ENCODE assay signal across 11 mouse cellular contexts in the genomic region with DNA sequence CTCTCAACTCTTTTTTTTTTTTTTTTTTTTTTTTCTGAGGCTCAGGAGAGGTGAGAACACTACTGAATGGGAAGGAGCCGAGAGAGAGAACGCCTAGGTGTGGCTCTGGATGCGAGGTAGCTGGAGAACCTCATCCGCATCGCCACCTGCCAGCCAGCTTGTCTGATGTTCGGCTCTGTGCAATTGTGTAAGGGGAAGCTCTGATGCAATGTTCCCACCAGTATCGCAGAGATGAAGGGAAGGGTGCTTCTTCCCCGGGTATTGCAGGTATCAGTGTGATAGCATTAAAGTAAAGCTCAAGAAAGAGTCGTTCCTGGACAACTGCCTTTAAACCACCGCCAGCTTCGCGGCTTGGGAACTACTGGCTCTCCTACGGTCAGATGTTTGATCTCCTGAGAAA. TPM values are rescaled to one million over a fixed set of nuclear protein-coding genes. Genes with fewer than 3 reads are reported as not detected.
DNase-seq lines count a peak whose midpoint lies in the region; ATAC-seq lines count a peak whose summit lies in the region.
"Had no signal": no experiment of that assay in that cellular context is flagged by ENCODE, and none has a peak within 500 bp of the region (broad histone marks: within the 10 kb centered on the region; RNA-seq: fewer than 3 reads in every experiment).

No protein-coding gene starts in this region.

- peaks cover 20% of the 10 kb centered on the region for H3K4me1 ChIP-seq in kidney, embryonic 15.5 days
- peaks cover 12% of the 10 kb centered on the region for H3K4me1 ChIP-seq in embryonic facial prominence, embryonic 12.5 days
- peaks cover 33% of the 10 kb centered on the region for H3K4me1 ChIP-seq in hindbrain, embryonic 14.5 days (replicated peaks; ENCODE audit: control insufficient read depth, insufficient read depth, low read length)
- H3K4me1 ChIP-seq in midbrain, embryonic 16.5 days (ENCODE audit: control insufficient read depth, insufficient read depth, low read length), result peaks cover 30% of the 10 kb centered on the region

- 0 out of 2 replicates have a peak overlapping the region, but pooled peaks have one; percentile 21 for H3K4me2 ChIP-seq in kidney, embryonic 15.5 days
- H3K4me2 ChIP-seq in embryonic facial prominence, embryonic 12.5 days (replicated peaks), result peak overlapping the region; percentile 89
- peak overlapping the region; percentile 57 for H3K4me2 ChIP-seq in hindbrain, embryonic 14.5 days (replicated peaks)
- peak overlapping the region; percentile 67 for H3K4me2 ChIP-seq in midbrain, embryonic 16.5 days (ENCODE audit: low read length)

- 57% methylated on average over 13 of the region's 13 CpGs for WGBS in kidney, embryonic 15.5 days
- WGBS in embryonic facial prominence, embryonic 12.5 days, result 66% methylated on average over 13 of the region's 13 CpGs
- WGBS in hindbrain, embryonic 14.5 days, result 59% methylated on average over 13 of the region's 13 CpGs
- WGBS in midbrain, embryonic 16.5 days, result 55% methylated on average over 13 of the region's 13 CpGs

- H3K27ac ChIP-seq in kidney, embryonic 15.5 days, result no peak overlapping the region
- no peak overlapping the region for H3K27ac ChIP-seq in embryonic facial prominence, embryonic 12.5 days
- no peak overlapping the region for H3K27ac ChIP-seq in hindbrain, embryonic 14.5 days
- H3K27ac ChIP-seq in midbrain, embryonic 16.5 days (ENCODE audit: low read length), result no peak overlapping the region
- H3K27ac ChIP-seq: heart, adult 2 months had no signal

- H3K27me3 ChIP-seq in kidney, embryonic 15.5 days, result peaks cover 35% of the 10 kb centered on the region
- H3K27me3 ChIP-seq in embryonic facial prominence, embryonic 12.5 days, result peaks cover 12% of the 10 kb centered on the region; the same call in 1 of the 2 replicates
- no peaks in the 10 kb centered on the region for H3K27me3 ChIP-seq in hindbrain, embryonic 14.5 days (ENCODE audit: control insufficient read depth, insufficient read depth, low read length)
- no peaks in the 10 kb centered on the region for H3K27me3 ChIP-seq in midbrain, embryonic 16.5 days (ENCODE audit: control insufficient read depth, insufficient read depth, low read depth, low read length)
- H3K27me3 ChIP-seq: CH12.LX had no signal

- no peak overlapping the region for H3K9ac ChIP-seq in kidney, embryonic 15.5 days
- H3K9ac ChIP-seq in embryonic facial prominence, embryonic 12.5 days, result no peak overlapping the region
- peak overlapping the region; percentile 89; the same call in 1 of the 2 replicates for H3K9ac ChIP-seq in hindbrain, embryonic 14.5 days
- peak overlapping the region; percentile 87; the same call in 1 of the 2 replicates for H3K9ac ChIP-seq in midbrain, embryonic 16.5 days (ENCODE audit: low read depth, low read length)

- no peaks in the 10 kb centered on the region for H3K36me3 ChIP-seq in kidney, embryonic 15.5 days
- H3K36me3 ChIP-seq in embryonic facial prominence, embryonic 12.5 days, result no peaks in the 10 kb centered on the region
- no peaks in the 10 kb centered on the region for H3K36me3 ChIP-seq in hindbrain, embryonic 14.5 days (replicated peaks; ENCODE audit: control insufficient read depth, insufficient read depth)
- H3K36me3 ChIP-seq in midbrain, embryonic 16.5 days (ENCODE audit: control insufficient read depth, insufficient read depth, low read length), result no peaks in the 10 kb centered on the region

- H3K9me3 ChIP-seq in kidney, embryonic 15.5 days (replicated peaks), result no peaks in the 10 kb centered on the region
- H3K9me3 ChIP-seq in embryonic facial prominence, embryonic 12.5 days, result no peaks in the 10 kb centered on the region
- H3K9me3 ChIP-seq in hindbrain, embryonic 14.5 days (ENCODE audit: control insufficient read depth, low read length), result no peaks in the 10 kb centered on the region
- H3K9me3 ChIP-seq in midbrain, embryonic 16.5 days (replicated peaks; ENCODE audit: control insufficient read depth, low read length, poor library complexity, severe bottlenecking), result no peaks in the 10 kb centered on the region

- ATAC-seq in kidney, embryonic 15.5 days (replicated peaks; ENCODE audit: low FRiP score), result no peak
- no peak for ATAC-seq in embryonic facial prominence, embryonic 12.5 days (ENCODE audit: insufficient number of reproducible peaks, insufficient read depth, low FRiP score, low TSS enrichment)
- ATAC-seq in hindbrain, embryonic 14.5 days (ENCODE audit: low FRiP score), result no peak
- ATAC-seq in midbrain, embryonic 16.5 days, result no peak

- 0 out of 2 replicates have a peak overlapping the region, but pooled peaks have one; percentile 59 for H3K4me3 ChIP-seq in kidney, embryonic 15.5 days (replicated peaks)
- 0 out of 2 replicates have a peak overlapping the region, but pooled peaks have one; percentile 62 for H3K4me3 ChIP-seq in embryonic facial prominence, embryonic 12.5 days
- H3K4me3 ChIP-seq in hindbrain, embryonic 14.5 days (replicated peaks; ENCODE audit: low read length), result peak overlapping the region; percentile 70
- H3K4me3 ChIP-seq in midbrain, embryonic 16.5 days (ENCODE audit: low read depth, low read length), result peak overlapping the region; percentile 70
- H3K4me3 ChIP-seq: heart, adult 2 months had no signal

- DNase-seq in kidney, postnatal 25 days, result no peak
- no peak for DNase-seq in hindbrain, embryonic 14.5 days (ENCODE audit: low spot score)
- no peak for DNase-seq in layer of hippocampus, adult 9-11 months
- no peak for DNase-seq in spleen, postnatal 10 days (ENCODE audit: low spot score in 2 of 2)
- DNase-seq in MN1 (ENCODE audit: low spot score), result no peak
- DNase-seq: adrenal gland, adult 8-10 months; heart, adult 2 months had no signal

RNA-seq across cellular contexts. Expression of gene Elovl4, which starts 1.7 kb away (rescaled TPM):
- polyA plus RNA-seq in kidney, embryonic 15.5 days (2015; fragmentation: Nextera tagmentation; extraction: Ambion mirVana), result 8.6 and 9.8 TPM in 2 replicates
- 28.2 and 29.3 TPM in 2 replicates for polyA plus RNA-seq in embryonic facial prominence, embryonic 12.5 days (2016; fragmentation: Nextera tagmentation; extraction: Ambion mirVana)
- polyA plus RNA-seq in hindbrain, embryonic 14.5 days (2014; fragmentation: Nextera tagmentation; extraction: Ambion mirVana), result 112 and 142 TPM in 2 replicates
- polyA plus RNA-seq in midbrain, embryonic 16.5 days (2015; fragmentation: Nextera tagmentation; extraction: Ambion mirVana), result 121 and 130 TPM in 2 replicates

RNA-seq across cellular contexts. Expression of gene Ttk, which starts 30.1 kb away (rescaled TPM):
- polyA plus RNA-seq in kidney, embryonic 15.5 days (2015; fragmentation: Nextera tagmentation; extraction: Ambion mirVana), result 36.5 and 36.8 TPM in 2 replicates
- 38.6 and 39.9 TPM in 2 replicates for polyA plus RNA-seq in embryonic facial prominence, embryonic 12.5 days (2016; fragmentation: Nextera tagmentation; extraction: Ambion mirVana)
- polyA plus RNA-seq in hindbrain, embryonic 14.5 days (2014; fragmentation: Nextera tagmentation; extraction: Ambion mirVana), result 4.6 and 5.6 TPM in 2 replicates
- polyA plus RNA-seq in midbrain, embryonic 16.5 days (2015; fragmentation: Nextera tagmentation; extraction: Ambion mirVana), result 3.2 and 4.0 TPM in 2 replicates

Comparison
In these comparisons a context has a peak if more than half of its experiments do, and no peak if none do; other contexts are left out.
1. H3K4me2 ChIP-seq: peak in every context shown above with its lines; median percentile 89 in embryonic facial prominence, embryonic 12.5 days; 67 in midbrain, embryonic 16.5 days; 57 in hindbrain, embryonic 14.5 days; 21 in kidney, embryonic 15.5 days.
2. H3K9ac ChIP-seq: peak in hindbrain, embryonic 14.5 days (single experiment) and midbrain, embryonic 16.5 days (single experiment); none in kidney, embryonic 15.5 days (single experiment) and embryonic facial prominence, embryonic 12.5 days (single experiment).
3. Peak in every context shown above with its lines, with median percentiles within 50 percentile points of each other: H3K4me3 ChIP-seq.